Mouse (Mus musculus): ENCODE results near the gene Cgas.

DNA sequence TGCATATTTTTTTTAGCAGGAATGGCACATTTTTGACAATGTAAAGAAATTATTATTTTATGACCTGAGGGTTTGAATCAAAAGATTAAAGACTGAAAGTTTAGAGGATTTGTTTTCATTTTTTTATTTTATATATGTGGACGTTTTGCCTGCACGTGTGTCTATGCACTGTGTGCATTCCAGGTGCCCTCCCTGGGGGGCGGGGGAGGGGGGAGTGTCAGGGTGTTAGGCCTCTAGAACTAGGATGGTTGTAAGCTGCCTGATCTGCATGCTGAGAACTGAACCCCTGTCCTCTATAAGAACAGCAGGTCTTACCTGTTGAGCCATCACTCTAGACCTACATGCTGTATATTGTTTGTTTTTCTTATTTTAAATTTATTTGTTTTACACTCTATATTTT, 41.6 kb upstream of the Cgas start:
- TF ChIP-seq CTCF (IDR thresholded peaks at IDR 0.05; ENCODE audit: borderline replicate concordance, insufficient read depth, low read length) (no peak), POLR2A (IDR thresholded peaks at IDR 0.05; ENCODE audit: low read depth, low read length) (no peak)

Measured in embryonic fibroblast, embryonic 13.5 days (primary cell).